Mouse (Mus musculus) E14TG2a.4 (cell line): Measurements from ENCODE around the gene Ccdc57.

ENCODE experiments used
- CTCF ChIP-seq: conservative IDR thresholded peaks from 2 replicates; pipeline ENCODE4 v1.5.1; 2014; ENCODE audit warnings: low read length
- NANOG ChIP-seq: IDR thresholded peaks from 2 replicates; pipeline ENCODE4 v1.6.1; 2014; ENCODE audit warnings: borderline replicate concordance, low read length, mixed read lengths
- POU5F1 ChIP-seq: IDR thresholded peaks from 2 replicates; pipeline ENCODE4 v1.6.1; 2014; ENCODE audit warnings: low read length, borderline replicate concordance

DNA sequence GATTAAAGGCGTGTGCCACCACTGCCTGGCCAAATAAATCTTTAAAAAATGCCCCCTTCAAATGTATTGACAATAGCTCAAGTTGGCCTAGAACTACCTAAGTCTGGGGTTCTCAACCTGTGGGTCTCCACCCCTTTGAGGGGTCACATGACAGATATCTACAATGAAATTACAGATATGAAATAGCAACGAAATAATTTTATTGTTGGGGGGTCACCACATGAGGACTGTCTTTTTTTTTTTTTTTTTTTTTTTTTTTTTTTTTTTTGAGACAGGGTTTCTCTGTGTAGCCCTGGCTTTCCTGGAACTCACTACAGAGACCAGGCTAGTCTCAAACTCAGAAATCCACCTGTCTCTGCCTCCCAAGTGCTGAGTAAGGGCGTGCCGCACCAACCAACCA lies 88.3 kb downstream of the Ccdc57 start:
- TF ChIP-seq CTCF = no peak
- no peak for TF ChIP-seq NANOG
- no peak for TF ChIP-seq POU5F1
